Mouse (Mus musculus): ENCODE data around the gene Scaf4. TPM values are rescaled to one million over a fixed set of nuclear protein-coding genes. Genes with fewer than 3 reads are reported as not detected.
A peak's percentile ranks its signal among the peaks of the same experiment; 100 is the strongest.

Gene Scaf4
- polyA plus RNA-seq, 1 experiment from 2014 or later: 10.1 TPM

- H3K9ac ChIP-seq: no peak overlapping the region
- no peak overlapping the region for H3K4me3 ChIP-seq (replicated peaks)
- H3K4me2 ChIP-seq: no peak overlapping the region; the same call in 1 of the 2 replicates
- no peaks in the 10 kb centered on the region for H3K36me3 ChIP-seq (replicated peaks)
- WGBS (ENCODE audit: insufficient replicate concordance): 52% methylated on average over 9 of the region's 9 CpGs
- no peak overlapping the region for H3K27ac ChIP-seq (replicated peaks)
- peaks cover 6% of the 10 kb centered on the region; the same call in 1 of the 2 replicates for H3K4me1 ChIP-seq (replicated peaks)
- no peaks in the 10 kb centered on the region for H3K9me3 ChIP-seq (replicated peaks)
- 0 out of 2 replicates have a peak, but pooled peaks cover 3% of the 10 kb centered on the region for H3K27me3 ChIP-seq
- no peak for ATAC-seq (ENCODE audit: insufficient read depth)
Observed at GRCm38 (mm10) chr16:90290962-90291361, 6.7 kb upstream of the Scaf4 start.

GRCm38 (mm10) chr16:90284916-90285315 lies 613 bp upstream of the Scaf4 start:
- Histone ChIP-seq H3K27me3 (no peaks in the 10 kb centered on the region), H3K27ac (replicated peaks) (peak overlapping the region; percentile 97), H3K9ac (peak overlapping the region; percentile 97), H3K36me3 (replicated peaks) (no peaks in the 10 kb centered on the region), H3K4me3 (replicated peaks) (peak overlapping the region; percentile 99), H3K4me2 (peak overlapping the region; percentile 94), H3K4me1 (replicated peaks) (peaks cover 48% of the 10 kb centered on the region), H3K9me3 (replicated peaks) (no peaks in the 10 kb centered on the region)
- ATAC-seq (ENCODE audit: insufficient read depth): no peak
- WGBS (ENCODE audit: insufficient replicate concordance): 5% methylated on average over 15 of the region's 15 CpGs

DNA sequence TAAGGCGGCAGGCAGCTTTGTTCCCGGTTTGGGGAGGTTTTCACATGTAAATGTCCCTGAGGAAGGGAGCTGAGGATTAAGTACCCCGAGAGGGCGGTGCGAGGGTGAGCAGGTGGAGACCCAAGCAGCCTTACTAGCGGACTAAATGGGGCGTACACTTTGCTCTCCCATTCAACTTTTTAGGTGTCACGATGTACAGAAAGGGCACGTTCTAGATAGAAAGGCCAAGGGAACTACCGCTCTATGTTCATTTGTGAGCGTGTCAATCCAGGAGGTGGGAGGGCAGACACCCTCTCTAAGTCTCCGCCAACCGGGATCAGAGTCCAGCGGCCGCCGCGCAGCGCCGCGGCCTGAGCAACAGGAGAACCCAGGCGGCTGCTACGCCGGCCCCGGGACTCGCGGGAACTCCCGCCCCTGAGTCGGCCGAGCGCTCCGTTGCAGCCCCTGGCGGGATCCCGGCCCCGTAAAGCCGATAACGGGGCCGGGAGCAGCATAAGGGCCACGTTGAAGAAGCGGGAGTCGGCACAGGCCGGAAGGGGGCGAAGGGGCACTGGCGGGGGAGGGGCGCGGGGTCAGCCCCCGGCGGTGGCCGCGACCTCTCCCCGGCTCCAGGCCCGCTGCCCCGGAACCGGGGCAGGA lies 918 bp downstream of the Scaf4 start:
- H3K36me3 ChIP-seq (replicated peaks): no peaks in the 10 kb centered on the region
- H3K4me1 ChIP-seq (replicated peaks): peaks cover 60% of the 10 kb centered on the region
- no peaks in the 10 kb centered on the region for H3K27me3 ChIP-seq
- under 1% methylated on average over 53 of the region's 53 CpGs for WGBS (ENCODE audit: insufficient replicate concordance)
- ATAC-seq (ENCODE audit: insufficient read depth): peak; percentile 23
- peak overlapping the region; percentile 97 for H3K27ac ChIP-seq (replicated peaks)
- no peaks in the 10 kb centered on the region for H3K9me3 ChIP-seq (replicated peaks)
- H3K4me3 ChIP-seq (replicated peaks): peak overlapping the region; percentile 99
- peak overlapping the region; percentile 97 for H3K9ac ChIP-seq
- H3K4me2 ChIP-seq: peak overlapping the region; percentile 94

DNA sequence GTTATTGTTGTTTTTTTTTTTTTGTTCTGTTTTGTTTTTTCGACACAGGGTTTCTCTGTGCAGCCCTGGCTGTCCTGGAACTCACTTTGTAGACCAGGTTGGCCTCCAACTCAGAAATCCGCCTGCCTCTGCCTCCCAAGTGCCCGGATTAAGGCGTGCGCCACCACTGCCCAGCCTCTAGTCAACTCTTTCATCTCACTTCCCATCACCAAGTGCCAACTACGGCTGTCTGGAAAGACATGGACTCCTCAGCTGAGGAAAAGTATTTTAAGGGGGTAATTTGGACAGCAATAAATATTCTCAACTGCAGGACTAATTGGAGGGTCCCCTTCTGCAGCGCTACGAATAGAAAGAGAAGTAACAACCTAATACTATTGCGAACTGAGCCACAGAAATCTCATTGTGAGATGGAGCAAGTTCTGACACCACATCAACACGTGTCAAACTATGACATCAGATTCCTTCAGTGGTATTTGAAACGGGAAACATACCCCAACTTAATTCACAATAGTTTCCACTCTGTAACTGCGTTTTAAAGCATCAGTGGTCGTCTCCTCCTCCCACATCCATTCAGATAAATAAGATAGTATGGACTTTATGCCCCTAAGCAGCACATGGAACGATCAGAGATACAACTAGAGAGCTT lies 1.6 kb downstream of the Scaf4 start:
- Histone ChIP-seq H3K9ac (peak overlapping the region; percentile 97), H3K27ac (replicated peaks) (peak overlapping the region; percentile 97), H3K9me3 (replicated peaks) (no peaks in the 10 kb centered on the region), H3K27me3 (no peaks in the 10 kb centered on the region), H3K4me3 (replicated peaks) (peak overlapping the region; percentile 99), H3K36me3 (replicated peaks) (no peaks in the 10 kb centered on the region), H3K4me2 (peak overlapping the region; percentile 94), H3K4me1 (replicated peaks) (peaks cover 65% of the 10 kb centered on the region)
- no peak for ATAC-seq (ENCODE audit: insufficient read depth)
- WGBS (ENCODE audit: insufficient replicate concordance): 22% methylated on average over 14 of the region's 14 CpGs

DNA sequence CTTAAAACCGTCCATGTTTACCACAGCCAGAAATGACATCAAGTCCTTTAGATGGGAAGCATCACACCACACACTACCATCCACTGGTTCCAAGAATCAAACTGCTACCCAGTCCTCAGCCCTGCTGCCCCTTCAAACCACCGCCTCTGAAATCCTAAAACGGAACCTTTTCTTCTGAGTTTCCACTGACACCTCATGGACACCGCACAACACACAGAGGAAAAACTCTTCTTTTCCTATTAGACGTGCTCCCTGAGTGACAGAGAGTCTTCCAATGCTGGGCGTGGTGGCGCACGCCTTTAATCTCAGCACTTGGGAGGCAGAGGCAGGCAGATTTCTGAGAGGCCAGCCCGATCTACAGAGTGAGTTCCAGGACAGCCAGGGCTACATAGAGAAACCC lies 2.9 kb downstream of the Scaf4 start:
- H3K4me1 ChIP-seq (replicated peaks): peaks cover 68% of the 10 kb centered on the region
- no peak overlapping the region; the same call in 1 of the 2 replicates for H3K4me3 ChIP-seq (replicated peaks)
- no peak for ATAC-seq (ENCODE audit: insufficient read depth)

GRCm38 (mm10) chr16:90280989-90281388 lies 3.3 kb downstream of the Scaf4 start:
- no peaks in the 10 kb centered on the region for H3K36me3 ChIP-seq (replicated peaks)
- no peak overlapping the region; the same call in 1 of the 2 replicates for H3K4me3 ChIP-seq (replicated peaks)
- H3K4me1 ChIP-seq (replicated peaks): peaks cover 70% of the 10 kb centered on the region
- no peaks in the 10 kb centered on the region for H3K9me3 ChIP-seq (replicated peaks)
- peak overlapping the region; percentile 94 for H3K4me2 ChIP-seq
- ATAC-seq (ENCODE audit: insufficient read depth): no peak
- H3K27ac ChIP-seq (replicated peaks): no peak overlapping the region; the same call in 1 of the 2 replicates
- H3K27me3 ChIP-seq: no peaks in the 10 kb centered on the region
- H3K9ac ChIP-seq: no peak overlapping the region
- 72% methylated on average over 5 of the region's 5 CpGs for WGBS (ENCODE audit: insufficient replicate concordance)

More for the DNA sequence above, 2.9 kb downstream of the Scaf4 start:
- no peaks in the 10 kb centered on the region for H3K9me3 ChIP-seq (replicated peaks)
- H3K36me3 ChIP-seq (replicated peaks): no peaks in the 10 kb centered on the region
- peak overlapping the region; percentile 94 for H3K4me2 ChIP-seq
- 72% methylated on average over 9 of the region's 9 CpGs for WGBS (ENCODE audit: insufficient replicate concordance)
- H3K9ac ChIP-seq: no peak overlapping the region
- H3K27ac ChIP-seq (replicated peaks): no peak overlapping the region
- no peaks in the 10 kb centered on the region for H3K27me3 ChIP-seq

DNA sequence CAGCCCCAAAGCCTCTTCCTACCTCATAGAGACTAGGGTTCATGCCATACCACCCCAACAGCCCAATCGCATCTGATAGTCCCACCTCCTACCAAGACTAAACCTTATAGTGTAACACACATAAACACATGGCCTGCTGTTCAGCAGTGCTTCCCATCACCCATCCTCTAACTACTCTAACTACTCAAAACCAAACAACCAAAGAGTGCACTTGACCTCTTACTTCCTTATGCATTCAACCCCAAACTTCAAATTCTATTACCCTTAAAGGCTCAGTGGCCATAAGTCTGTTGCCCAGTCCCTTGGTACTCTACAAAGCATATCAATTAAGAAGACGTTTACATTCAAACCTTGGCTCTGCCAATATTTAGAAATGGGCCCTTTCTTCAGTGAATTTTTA lies 3.8 kb downstream of the Scaf4 start:
- Histone ChIP-seq H3K4me1 (replicated peaks) (peaks cover 71% of the 10 kb centered on the region), H3K27me3 (no peaks in the 10 kb centered on the region), H3K4me2 (peak overlapping the region; percentile 94; the same call in 1 of the 2 replicates), H3K4me3 (replicated peaks) (no peak overlapping the region), H3K9me3 (replicated peaks) (no peaks in the 10 kb centered on the region), H3K36me3 (replicated peaks) (no peaks in the 10 kb centered on the region), H3K9ac (no peak overlapping the region), H3K27ac (replicated peaks) (no peak overlapping the region; the same call in 1 of the 2 replicates)
- no peak for ATAC-seq (ENCODE audit: insufficient read depth)
- WGBS (ENCODE audit: insufficient replicate concordance): 57% methylated on average over 2 of the region's 2 CpGs

- ATAC-seq (ENCODE audit: insufficient read depth): peak; percentile 13; the same call in 1 of the 2 replicates
- H3K27ac ChIP-seq (replicated peaks): peak overlapping the region; percentile 48
- no peak overlapping the region for H3K9ac ChIP-seq
Observed at GRCm38 (mm10) chr16:90279058-90279457, 5.2 kb downstream of the Scaf4 start.

DNA sequence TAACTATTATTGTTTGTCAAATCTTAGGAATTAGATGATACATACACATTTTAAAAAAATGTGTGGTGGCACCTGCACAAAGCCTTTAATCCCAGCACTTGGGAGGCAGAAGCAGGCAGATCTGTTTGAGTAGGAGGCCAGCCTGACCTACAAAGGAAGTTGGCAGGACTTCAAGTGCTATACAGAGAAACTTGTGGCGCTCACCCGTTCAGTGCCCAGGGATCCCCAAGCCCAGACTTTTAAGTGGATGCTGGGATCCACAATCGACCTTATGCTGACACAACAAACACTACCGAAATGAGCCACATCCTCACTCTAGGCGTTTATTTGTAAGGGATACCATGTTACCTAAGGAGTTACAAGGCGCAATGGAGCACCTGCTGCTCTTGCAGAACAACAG lies 8.8 kb downstream of the Scaf4 start:
- no peak overlapping the region for H3K27ac ChIP-seq (replicated peaks)
- H3K9me3 ChIP-seq (replicated peaks): no peaks in the 10 kb centered on the region
- peaks cover 43% of the 10 kb centered on the region for H3K4me1 ChIP-seq (replicated peaks)
- no peaks in the 10 kb centered on the region for H3K36me3 ChIP-seq (replicated peaks)
- 76% methylated on average over 6 of the region's 6 CpGs for WGBS (ENCODE audit: insufficient replicate concordance)
- no peak for ATAC-seq (ENCODE audit: insufficient read depth)
- H3K27me3 ChIP-seq: no peaks in the 10 kb centered on the region
- no peak overlapping the region for H3K4me2 ChIP-seq
- no peak overlapping the region for H3K4me3 ChIP-seq (replicated peaks)
- H3K9ac ChIP-seq: no peak overlapping the region

More at GRCm38 (mm10) chr16:90279058-90279457, 5.2 kb downstream of the Scaf4 start:
- Histone ChIP-seq H3K9me3 (replicated peaks) (no peaks in the 10 kb centered on the region), H3K27me3 (no peaks in the 10 kb centered on the region), H3K4me2 (peak overlapping the region; percentile 41), H3K4me3 (replicated peaks) (no peak overlapping the region), H3K36me3 (replicated peaks) (no peaks in the 10 kb centered on the region), H3K4me1 (replicated peaks) (peaks cover 61% of the 10 kb centered on the region)
- WGBS (ENCODE audit: insufficient replicate concordance): 9% methylated on average over 6 of the region's 6 CpGs

DNA sequence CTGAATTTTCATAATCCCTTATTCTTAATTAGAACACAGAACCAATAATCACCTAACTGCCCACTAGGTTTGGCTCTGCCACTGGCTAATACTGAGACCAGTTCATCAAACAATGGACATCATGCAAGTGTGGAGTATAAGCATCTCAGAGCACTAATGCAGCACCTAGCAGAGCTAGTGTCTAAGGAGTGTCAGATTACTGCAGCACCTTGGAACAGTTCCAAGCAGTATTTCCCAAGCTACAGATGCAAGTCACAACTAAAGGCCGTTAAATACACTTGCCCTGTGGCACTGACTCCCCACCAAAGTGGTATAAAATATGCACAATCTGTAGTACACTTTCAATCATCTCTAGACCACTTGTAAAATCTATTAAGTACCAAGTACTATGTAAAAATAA lies 17.7 kb downstream of the Scaf4 start:
- no peaks in the 10 kb centered on the region for H3K27me3 ChIP-seq
- 52% methylated on average over 1 of the region's 1 CpGs for WGBS (ENCODE audit: insufficient replicate concordance)
- H3K4me1 ChIP-seq (replicated peaks): peaks cover 68% of the 10 kb centered on the region
- no peak overlapping the region for H3K4me2 ChIP-seq
- no peak overlapping the region for H3K4me3 ChIP-seq (replicated peaks)
- ATAC-seq (ENCODE audit: insufficient read depth): no peak
- H3K36me3 ChIP-seq (replicated peaks): peaks cover 7% of the 10 kb centered on the region
- H3K9ac ChIP-seq: no peak overlapping the region
- no peaks in the 10 kb centered on the region for H3K9me3 ChIP-seq (replicated peaks)
- H3K27ac ChIP-seq (replicated peaks): no peak overlapping the region

- WGBS (ENCODE audit: insufficient replicate concordance): 14% methylated on average over 1 of the region's 1 CpGs
- H3K4me3 ChIP-seq (replicated peaks): no peak overlapping the region
- ATAC-seq (ENCODE audit: insufficient read depth): peak; percentile 54
Observed at GRCm38 (mm10) chr16:90265106-90265505, 19.2 kb downstream of the Scaf4 start.

More at GRCm38 (mm10) chr16:90265106-90265505, 19.2 kb downstream of the Scaf4 start:
- H3K27ac ChIP-seq (replicated peaks): peak overlapping the region; percentile 67
- H3K9me3 ChIP-seq (replicated peaks): no peaks in the 10 kb centered on the region
- no peaks in the 10 kb centered on the region for H3K27me3 ChIP-seq
- peaks cover 64% of the 10 kb centered on the region for H3K4me1 ChIP-seq (replicated peaks)
- H3K36me3 ChIP-seq (replicated peaks): peaks cover 22% of the 10 kb centered on the region
- H3K4me2 ChIP-seq: peak overlapping the region; percentile 47
- H3K9ac ChIP-seq: no peak overlapping the region; the same call in 1 of the 2 replicates

Measured in liver, embryonic 15.5 days (tissue).